Mouse (Mus musculus): ENCODE data around the gene Slc10a1.

Gene Slc10a1

GRCm38 (mm10) chr12:80927518-80927917 lies 41.0 kb downstream of the Slc10a1 start:
- no peak for DNase-seq (ENCODE audit: low read depth, low spot score)

DNA sequence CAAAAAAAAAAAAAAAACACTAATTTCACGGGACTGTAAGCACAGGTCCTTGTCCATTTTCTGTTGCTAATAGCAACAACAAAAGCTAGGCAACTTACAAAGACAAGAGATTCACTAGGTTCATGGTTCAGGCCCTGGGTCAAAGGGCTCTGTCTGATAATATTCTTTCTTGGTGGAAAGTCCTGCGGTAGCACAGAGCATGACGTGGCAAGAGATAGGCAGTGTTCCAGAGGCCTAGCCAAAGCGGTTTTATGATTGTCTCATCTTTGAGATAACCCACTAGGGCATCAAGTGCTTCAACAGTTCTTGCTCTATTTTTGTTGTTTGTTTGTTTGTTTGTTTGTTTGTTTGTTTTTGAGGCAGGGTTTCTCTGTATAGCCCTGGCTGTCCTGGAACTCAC lies 42.0 kb downstream of the Slc10a1 start:
- no peak for DNase-seq (ENCODE audit: low read depth, low spot score)

DNA sequence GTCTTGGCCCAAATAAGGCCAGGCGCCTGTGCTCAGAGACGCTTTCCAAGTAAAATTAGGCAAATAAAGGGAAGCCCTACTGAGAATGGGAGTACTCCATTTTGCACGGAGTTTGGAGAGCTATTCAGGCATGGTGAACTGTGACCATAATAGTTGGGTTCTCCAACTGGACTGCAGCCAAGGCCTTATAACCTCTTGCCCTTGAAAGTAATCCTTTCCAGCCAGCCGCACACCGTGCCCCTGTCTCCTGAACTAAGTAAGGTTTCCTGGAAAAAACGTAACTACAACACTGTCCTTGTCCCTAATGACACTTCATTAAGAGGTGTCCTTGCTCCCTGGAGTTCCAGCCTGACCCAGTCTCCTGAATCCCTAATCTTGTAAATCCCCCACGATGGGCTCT lies 42.6 kb downstream of the Slc10a1 start:
- no peak for DNase-seq (ENCODE audit: low read depth, low spot score)

DNA sequence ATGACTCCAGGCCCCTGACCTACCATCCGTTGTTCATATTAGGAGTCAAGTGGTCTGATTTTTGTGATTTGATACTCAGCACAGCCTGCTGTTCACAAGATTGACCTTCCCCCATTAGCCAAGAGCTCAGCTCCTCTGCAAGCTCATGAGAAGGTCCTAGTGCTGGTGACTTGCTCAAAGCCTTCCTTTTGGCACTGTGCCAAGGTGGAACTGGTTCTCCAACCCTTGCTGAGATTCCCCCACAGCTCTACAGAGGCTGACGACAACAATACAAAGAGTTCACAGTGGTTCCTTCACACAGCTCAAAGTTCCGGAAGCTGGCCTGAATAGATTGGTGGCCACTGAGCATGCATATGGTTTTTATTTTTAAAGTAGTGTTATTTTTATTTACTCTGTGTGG lies 44.3 kb downstream of the Slc10a1 start:
- DNase-seq (ENCODE audit: low read depth, low spot score), result no peak

- no peak for DNase-seq (ENCODE audit: low read depth, low spot score)
Observed at GRCm38 (mm10) chr12:80923602-80924001, 44.9 kb downstream of the Slc10a1 start.

DNA sequence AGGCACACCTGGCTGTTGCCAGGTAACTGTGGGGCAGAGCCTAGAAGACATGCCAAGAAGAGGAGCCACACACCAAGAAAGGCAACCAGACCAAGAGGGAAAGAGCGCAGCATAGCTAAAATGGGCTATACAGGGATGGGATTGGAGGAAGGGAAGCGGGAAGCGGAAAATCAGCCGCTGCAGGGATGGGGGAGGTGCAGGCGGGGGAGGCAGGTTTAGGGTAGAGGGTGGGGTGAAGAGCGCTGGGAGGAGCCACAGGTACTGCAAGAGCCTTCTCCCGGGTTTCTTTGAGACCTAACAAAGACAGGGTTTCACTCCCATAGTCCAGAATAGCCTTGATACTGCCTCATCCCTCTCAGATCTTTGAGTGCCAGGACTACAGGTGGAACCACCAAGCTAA lies 45.6 kb downstream of the Slc10a1 start:
- no peak for DNase-seq (ENCODE audit: low read depth, low spot score)

- no peak for DNase-seq (ENCODE audit: low read depth, low spot score)
Observed at GRCm38 (mm10) chr12:80921301-80921700, 47.2 kb downstream of the Slc10a1 start.

DNA sequence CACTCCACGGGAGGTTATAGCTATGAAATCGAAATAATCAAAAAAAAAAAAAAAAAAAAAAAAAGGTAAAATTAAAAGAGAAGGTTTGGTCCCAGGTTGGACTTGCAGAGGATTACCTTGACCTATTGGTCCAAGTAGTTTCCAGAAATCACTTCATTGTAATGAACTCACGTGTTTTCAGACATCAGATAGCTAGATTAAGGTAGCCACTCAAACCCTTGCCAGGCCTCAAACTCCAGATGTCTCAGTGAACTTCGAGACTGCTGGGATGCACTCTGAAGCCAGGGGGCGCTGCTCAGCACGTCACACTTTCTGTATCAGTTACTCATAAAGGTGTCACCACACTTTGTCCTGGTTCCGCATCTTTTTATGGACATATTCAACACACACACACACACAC lies 50.7 kb downstream of the Slc10a1 start:
- DNase-seq (ENCODE audit: low read depth, low spot score), result no peak

GRCm38 (mm10) chr12:80909631-80910030 lies 58.9 kb downstream of the Slc10a1 start:
- DNase-seq (ENCODE audit: low read depth, low spot score), result no peak

Measured in embryo, embryonic 11.5 days (tissue).